Mouse (Mus musculus): ENCODE measurements around the gene Kcna2. TPM values are rescaled to one million over a fixed set of nuclear protein-coding genes. Genes with fewer than 3 reads are reported as not detected.
A peak's percentile ranks its signal among the peaks of the same experiment; 100 is the strongest.

Gene Kcna2
- polyA plus RNA-seq (2017; shearing (Covaris generic)), result under 1 TPM; 0.35 to 0.76 TPM

DNA sequence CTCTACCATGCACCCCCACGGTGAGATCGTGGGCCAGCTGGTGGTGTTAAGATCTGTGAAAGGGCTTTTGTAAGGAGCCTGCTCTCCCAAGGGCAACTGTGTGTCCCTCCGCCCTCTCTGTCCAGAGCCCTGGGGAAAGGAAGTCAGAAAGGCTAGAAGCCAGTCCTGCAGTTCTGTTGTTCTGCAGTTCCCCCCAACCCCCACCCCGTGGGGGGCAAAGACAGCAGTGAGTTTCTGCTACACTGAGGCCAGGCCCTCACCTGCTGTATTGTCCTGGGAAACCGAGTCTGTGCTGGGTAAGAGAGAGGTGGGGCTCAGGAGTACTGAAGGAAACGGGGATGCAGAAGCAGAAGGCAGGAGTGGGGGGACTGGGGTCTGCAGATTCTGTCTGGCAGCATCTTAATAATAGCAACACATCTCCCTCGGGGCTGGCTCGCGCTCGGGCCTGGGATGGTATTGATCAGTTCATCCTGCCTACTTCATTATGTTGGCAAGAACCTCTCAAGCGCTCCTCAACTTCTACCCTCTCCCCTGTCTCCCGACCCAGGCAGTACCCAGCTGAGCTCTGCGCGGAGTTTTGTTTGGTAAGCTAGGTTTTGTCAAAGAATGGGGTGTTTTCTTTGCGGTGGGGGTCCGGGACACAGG, at the start of gene Kcna2:
Gene Kcna2 (plus strand): TSS at position 336 of the 645 bp plus-strand sequence.
- ATAC-seq, result peak; percentile 18

GRCm38 (mm10) chr3:107061468-107061867, 39.5 kb upstream of the Kcna2 start:
- peak; percentile 73 for ATAC-seq

GRCm38 (mm10) chr3:107062771-107063170, 38.2 kb upstream of the Kcna2 start:
- peak; percentile 91 for ATAC-seq

DNA sequence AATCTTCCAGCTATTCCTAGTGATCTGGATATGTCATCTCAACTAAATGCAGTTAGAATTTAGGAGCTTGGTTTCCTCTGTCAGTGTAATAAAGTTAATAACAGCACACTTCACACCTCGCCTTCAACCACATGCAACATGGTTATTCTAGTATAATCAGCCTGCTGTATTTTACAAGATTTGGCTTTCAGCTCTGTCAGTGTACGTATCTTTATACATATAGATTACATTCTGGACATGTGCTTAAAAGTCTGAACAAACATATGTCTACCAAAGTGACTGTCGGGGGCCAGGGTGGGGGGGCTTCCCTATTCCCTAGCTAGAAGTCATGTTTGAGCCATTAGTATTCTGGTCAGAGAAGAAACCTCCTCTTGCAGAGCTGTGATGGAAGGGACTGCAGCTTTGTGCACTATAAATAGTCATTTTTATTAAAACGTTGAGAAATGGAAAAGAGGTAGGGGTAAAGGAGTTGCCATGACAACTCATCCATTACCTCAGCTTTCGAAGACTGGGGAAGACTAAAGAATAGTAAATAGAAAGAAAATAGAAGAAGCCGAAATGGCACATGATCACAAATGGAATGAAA, 35.3 kb upstream of the Kcna2 start:
- ATAC-seq, result no peak

- ATAC-seq, result no peak
Measured at GRCm38 (mm10) chr3:107066165-107066850, 34.6 kb upstream of the Kcna2 start.

DNA sequence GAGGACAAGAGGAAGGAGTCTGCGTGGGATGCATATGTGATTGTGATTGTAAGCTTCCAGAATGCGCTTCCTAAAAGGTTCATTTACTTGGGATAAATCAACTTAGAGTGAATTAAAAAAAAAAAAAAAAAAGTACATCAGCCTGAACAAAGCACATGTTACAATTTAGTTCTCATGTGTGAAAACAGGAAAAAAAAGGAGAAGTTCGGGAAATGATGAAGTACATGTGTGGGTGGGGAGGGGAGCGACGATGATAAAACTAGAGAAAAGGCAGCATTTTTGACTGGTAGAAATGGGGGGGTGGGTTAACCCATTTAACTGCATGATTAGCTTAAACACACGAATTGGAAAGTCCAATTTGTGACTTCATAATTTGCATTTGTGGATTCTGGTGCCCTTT, 33.7 kb upstream of the Kcna2 start:
- no peak for ATAC-seq

DNA sequence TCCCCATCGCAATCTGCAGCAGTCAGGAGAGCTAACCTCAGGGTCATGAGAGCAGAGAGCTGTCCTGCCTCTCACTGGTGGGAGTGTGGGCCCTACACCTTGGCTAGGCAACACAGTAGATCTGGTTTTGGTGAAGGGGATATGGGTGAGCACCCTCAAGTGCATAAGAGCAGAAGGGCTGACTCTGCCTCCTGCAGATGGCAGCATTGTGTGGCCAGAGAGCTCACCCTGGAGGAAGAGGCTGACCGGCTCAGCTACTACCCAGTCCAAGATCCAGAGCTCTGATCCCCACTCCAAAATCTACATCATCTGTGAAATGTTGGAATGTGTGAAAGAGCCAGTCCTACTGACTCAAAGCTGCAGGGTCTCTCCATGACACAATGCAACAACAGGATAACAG, 27.1 kb upstream of the Kcna2 start:
- ATAC-seq, result no peak

- no peak for ATAC-seq
Measured at GRCm38 (mm10) chr3:107075705-107076104, 25.2 kb upstream of the Kcna2 start.

DNA sequence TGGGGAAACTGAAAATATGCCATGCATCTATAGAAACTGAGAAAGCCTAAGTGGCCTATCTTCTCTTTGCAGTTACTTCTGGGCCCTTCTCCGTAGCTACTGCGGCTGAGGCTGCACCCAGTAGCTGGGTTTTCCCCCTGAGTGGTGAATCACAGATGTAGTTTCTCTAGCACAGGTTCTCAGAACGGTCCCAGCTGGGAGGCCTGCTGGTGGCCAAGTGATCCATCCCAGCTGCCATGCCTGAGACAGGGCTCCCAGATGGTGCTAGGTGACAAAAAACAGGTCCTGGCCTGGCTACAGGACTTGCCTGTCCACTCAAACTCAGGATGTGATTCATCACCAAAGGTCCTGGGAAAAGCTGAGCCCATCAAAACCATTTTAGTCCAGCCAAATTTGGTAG, 24.3 kb upstream of the Kcna2 start:
- ATAC-seq, result peak; percentile 84

- ATAC-seq, result no peak
Measured at GRCm38 (mm10) chr3:107077101-107077500, 23.8 kb upstream of the Kcna2 start.

GRCm38 (mm10) chr3:107080803-107081202, 20.1 kb upstream of the Kcna2 start:
- peak; percentile 66 for ATAC-seq

GRCm38 (mm10) chr3:107081227-107081626, 19.7 kb upstream of the Kcna2 start:
- no peak for ATAC-seq

DNA sequence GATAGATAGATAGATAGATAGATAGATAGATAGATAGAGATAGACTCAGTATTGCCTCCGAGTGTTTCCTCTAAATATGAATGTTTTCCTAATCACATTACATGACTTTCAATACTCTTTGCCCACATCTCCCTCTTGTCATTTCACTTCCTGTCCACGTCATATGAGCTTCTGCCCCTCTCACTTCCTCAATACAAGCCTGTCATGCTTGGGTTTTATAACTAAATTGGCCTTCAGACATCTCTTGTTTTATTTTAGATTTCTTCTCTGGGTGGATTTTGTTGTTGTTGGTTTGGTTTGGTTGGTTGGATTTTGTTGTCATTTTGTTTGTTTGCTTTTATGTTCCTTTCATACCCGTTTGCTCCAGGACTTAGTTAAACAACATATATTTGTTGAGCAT, 16.4 kb upstream of the Kcna2 start:
- peak; percentile 80 for ATAC-seq

DNA sequence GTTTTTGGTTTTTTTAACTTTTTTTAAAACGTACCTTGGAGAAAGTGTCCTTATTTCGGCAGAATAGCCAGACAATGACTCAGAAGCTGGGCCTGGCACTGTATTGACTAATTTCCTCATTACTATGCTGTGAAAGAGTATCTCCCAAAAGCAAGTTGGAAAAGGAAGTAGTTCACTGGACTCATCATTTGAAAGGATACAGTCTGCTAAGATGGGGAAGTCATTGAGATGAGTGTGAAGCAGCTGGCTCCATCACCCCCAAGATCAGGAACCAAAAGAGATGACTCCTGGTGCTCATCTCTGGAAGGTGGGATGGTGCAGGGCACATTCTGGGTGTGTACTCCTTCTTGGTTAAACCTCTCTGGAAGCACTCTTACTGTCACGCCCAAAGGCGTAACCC, 13.5 kb upstream of the Kcna2 start:
- no peak for ATAC-seq

GRCm38 (mm10) chr3:107088820-107089219, 12.1 kb upstream of the Kcna2 start:
- ATAC-seq, result no peak

DNA sequence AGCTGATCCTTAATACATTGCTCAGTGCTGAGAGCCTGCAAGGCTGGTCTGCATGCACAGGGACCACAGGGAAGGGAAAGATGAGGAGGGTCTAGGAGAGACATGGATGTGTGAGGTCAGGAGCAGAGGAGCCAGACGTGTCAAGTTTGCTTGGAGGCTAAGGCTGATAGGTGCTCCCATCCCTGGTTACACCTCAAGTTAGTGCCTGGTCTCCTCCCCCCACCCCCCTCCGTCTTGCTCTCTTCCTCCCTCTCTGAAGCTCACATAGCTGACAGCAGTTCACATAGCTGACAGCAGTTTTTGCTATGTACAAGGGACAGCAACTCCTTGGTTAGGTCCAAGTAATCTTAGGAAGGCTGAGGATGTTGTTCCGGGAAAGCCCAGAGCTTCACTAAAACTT, 11.5 kb upstream of the Kcna2 start:
- peak; percentile 15 for ATAC-seq

GRCm38 (mm10) chr3:107090001-107090400, 10.9 kb upstream of the Kcna2 start:
- ATAC-seq, result peak; percentile 74

- peak; percentile 11 for ATAC-seq
Measured at GRCm38 (mm10) chr3:107090403-107091150, 10.4 kb upstream of the Kcna2 start.

DNA sequence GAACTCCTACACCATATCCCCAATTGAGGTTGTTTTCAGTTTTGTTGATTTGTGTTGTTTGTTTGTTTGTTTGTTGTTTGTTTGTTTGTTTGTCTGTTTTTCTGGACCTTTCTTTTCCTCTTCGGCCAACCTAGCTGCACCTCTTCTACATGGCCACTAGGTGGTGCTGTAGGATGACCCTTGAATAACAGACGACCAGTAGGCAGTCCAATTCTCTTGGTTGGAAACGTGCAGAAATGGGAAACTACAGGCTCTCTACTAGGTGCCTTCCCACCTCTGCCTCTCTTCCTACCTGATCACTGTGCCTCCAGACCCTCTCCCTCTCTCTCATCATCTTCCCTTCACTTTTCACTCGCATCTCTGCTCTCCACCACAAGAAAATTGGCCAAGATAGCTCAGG, 6.9 kb upstream of the Kcna2 start:
- peak; percentile 33 for ATAC-seq

GRCm38 (mm10) chr3:107096269-107096731, 4.6 kb upstream of the Kcna2 start:
- no peak for ATAC-seq

- peak; percentile 75 for ATAC-seq
Measured at GRCm38 (mm10) chr3:107099866-107100265, 1.1 kb upstream of the Kcna2 start.

GRCm38 (mm10) chr3:107101456-107101786, 475 bp downstream of the Kcna2 start:
- peak; percentile 26 for ATAC-seq
